Mouse (Mus musculus) erythroblast, embryonic 14.5 days (primary cell): ENCODE data around the gene Gm4131.

Experiments
- GATA1 ChIP-seq: IDR thresholded peaks from 2 replicates; pipeline ENCODE4 v1.6.1; 2012; ENCODE audit warnings: low read length, inconsistent platforms, mixed read lengths
- TAL1 ChIP-seq: IDR thresholded peaks from 3 replicates; pipeline ENCODE4 v1.6.1; 2012; ENCODE audit warnings: low read length, inconsistent platforms, mixed read lengths

DNA sequence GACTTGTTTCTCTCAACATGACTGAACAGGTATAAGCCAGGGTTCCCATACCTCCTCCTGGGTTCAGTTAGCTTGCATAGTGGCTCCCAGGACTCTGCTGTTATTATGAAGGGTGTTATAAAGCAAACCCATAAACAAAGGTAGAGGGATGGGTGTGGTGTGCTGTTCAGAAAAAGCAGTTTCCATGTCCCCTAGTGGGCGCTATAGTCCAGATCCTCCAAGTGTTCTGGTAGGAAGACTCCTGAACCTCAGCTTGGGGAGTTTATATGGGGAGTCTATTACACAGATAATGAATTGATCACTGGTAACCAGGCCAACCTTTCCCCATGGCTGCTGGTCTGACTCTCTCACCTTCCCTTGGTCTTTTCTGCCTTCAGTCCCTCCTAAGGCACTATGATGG is 92.2 kb downstream of the Gm4131 start:
- no peak for TF ChIP-seq TAL1
- TF ChIP-seq GATA1 = no peak
